Mouse (Mus musculus): ENCODE measurements around the gene Cep170b. TPM values are rescaled to one million over a fixed set of nuclear protein-coding genes. Genes with fewer than 3 reads are reported as not detected.

Cep170b gene
- polyA plus RNA-seq, 1 experiment from 2014 or later = 8.5 TPM

DNA sequence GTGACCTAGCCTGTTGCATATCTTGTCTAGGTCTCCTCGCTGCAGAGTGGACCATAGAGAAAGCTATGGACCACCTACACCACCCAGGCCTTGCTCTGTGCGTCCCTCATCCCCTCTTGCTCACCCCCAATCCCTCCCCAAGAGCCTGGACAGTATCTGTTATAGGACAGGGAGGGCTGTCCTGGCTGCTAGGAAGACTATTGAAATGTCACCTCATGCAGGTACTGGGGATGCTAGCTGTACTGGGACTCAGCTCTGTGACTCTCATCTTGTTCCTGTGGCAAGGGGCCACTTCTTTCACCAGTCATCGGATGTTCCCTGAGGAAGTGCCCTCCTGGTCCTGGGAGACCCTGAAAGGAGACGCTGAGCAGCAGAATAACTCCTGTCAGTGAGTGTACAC lies 42.9 kb downstream of the Cep170b start:
- ATAC-seq (ENCODE audit: low FRiP score) (no peak), DNase-seq (ENCODE audit: low spot score) (no peak)
- Histone ChIP-seq H3K4me2 (replicated peaks; ENCODE audit: low read depth, low read length) (no peak overlapping the region), H3K4me1 (replicated peaks; ENCODE audit: control insufficient read depth, insufficient read depth, low read length) (no peaks in the 10 kb centered on the region), H3K27me3 (ENCODE audit: control insufficient read depth, insufficient read depth, low read length) (no peaks in the 10 kb centered on the region), H3K4me3 (ENCODE audit: low read depth, low read length) (no peak overlapping the region), H3K9ac (ENCODE audit: low read depth, low read length) (no peak overlapping the region), H3K27ac (ENCODE audit: low read depth, low read length) (no peak overlapping the region), H3K36me3 (ENCODE audit: control insufficient read depth, insufficient read depth, low read length) (no peaks in the 10 kb centered on the region), H3K9me3 (ENCODE audit: control insufficient read depth, low read length) (no peaks in the 10 kb centered on the region)
- 77% methylated on average over 4 of the region's 4 CpGs for WGBS

DNA sequence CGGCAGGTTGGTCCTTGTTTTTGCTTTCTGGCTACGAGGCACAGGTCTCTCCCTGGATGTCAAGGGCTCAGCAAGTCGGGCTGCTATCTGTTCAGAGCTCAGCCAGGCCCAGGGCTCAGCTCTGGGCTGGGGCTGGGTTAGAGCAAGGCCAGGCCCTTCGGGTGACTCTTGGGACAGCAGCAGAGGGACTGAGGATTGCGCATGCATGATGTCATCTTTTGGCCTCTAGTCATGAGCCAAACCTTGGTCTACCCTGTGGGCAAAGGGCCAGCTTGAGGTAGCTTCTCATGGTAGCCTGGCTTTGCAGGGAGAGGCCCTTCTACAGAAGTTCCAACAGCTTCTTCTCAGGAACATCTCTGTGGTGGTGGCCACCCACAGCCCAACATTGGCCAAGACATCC lies 43.9 kb downstream of the Cep170b start:
- 87% methylated on average over 5 of the region's 5 CpGs for WGBS
- Histone ChIP-seq H3K27ac (ENCODE audit: low read depth, low read length) (no peak overlapping the region), H3K4me2 (replicated peaks; ENCODE audit: low read depth, low read length) (no peak overlapping the region), H3K27me3 (ENCODE audit: control insufficient read depth, insufficient read depth, low read length) (no peaks in the 10 kb centered on the region), H3K4me1 (replicated peaks; ENCODE audit: control insufficient read depth, insufficient read depth, low read length) (no peaks in the 10 kb centered on the region), H3K4me3 (ENCODE audit: low read depth, low read length) (no peak overlapping the region), H3K9ac (ENCODE audit: low read depth, low read length) (no peak overlapping the region), H3K9me3 (ENCODE audit: control insufficient read depth, low read length) (no peaks in the 10 kb centered on the region), H3K36me3 (ENCODE audit: control insufficient read depth, insufficient read depth, low read length) (no peaks in the 10 kb centered on the region)
- ATAC-seq (ENCODE audit: low FRiP score) (no peak), DNase-seq (ENCODE audit: low spot score) (no peak)

DNA sequence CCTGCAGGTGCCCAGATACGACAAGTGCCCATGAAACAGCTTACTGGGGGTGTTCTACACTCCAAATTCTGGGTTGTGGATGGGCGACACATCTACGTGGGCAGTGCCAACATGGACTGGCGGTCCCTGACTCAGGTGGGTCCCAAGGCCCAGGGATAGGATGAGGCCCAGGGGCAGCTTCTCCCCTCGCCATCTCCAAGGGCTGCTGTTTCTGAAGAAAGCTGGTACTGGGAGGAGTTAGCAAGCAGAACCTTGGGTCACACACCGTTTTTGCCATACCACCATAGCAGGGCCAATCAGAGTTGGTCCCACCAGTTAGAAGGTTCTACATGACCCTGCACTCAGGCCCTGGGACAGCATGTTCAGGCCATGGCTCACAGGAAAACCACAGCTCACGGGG lies 44.7 kb downstream of the Cep170b start:
- H3K4me1 ChIP-seq (replicated peaks; ENCODE audit: control insufficient read depth, insufficient read depth, low read length) = no peaks in the 10 kb centered on the region
- H3K27ac ChIP-seq (ENCODE audit: low read depth, low read length) = no peak overlapping the region
- H3K27me3 ChIP-seq (ENCODE audit: control insufficient read depth, insufficient read depth, low read length) = no peaks in the 10 kb centered on the region
- WGBS = 92% methylated on average over 7 of the region's 7 CpGs
- H3K36me3 ChIP-seq (ENCODE audit: control insufficient read depth, insufficient read depth, low read length) = no peaks in the 10 kb centered on the region
- H3K9me3 ChIP-seq (ENCODE audit: control insufficient read depth, low read length) = no peaks in the 10 kb centered on the region
- ATAC-seq (ENCODE audit: low FRiP score) (no peak), DNase-seq (ENCODE audit: low spot score) (no peak)
- H3K4me3 ChIP-seq (ENCODE audit: low read depth, low read length) = no peak overlapping the region
- no peak overlapping the region for H3K9ac ChIP-seq (ENCODE audit: low read depth, low read length)
- no peak overlapping the region for H3K4me2 ChIP-seq (replicated peaks; ENCODE audit: low read depth, low read length)

DNA sequence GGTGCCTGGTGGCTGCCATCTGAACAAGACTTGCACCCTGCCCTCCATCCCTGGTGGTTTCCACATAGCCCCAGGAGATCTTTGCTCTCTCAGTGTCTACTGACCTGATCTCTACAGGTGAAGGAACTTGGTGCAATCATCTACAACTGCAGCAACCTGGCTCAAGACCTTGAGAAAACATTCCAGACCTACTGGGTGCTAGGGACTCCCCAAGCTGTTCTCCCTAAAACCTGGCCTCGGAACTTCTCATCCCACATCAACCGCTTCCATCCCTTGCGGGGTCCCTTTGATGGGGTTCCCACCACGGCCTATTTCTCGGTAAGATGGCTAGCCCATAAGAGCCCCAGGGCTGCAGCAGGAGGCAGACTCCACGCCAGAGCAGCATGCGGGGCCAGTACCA lies 46.3 kb downstream of the Cep170b start:
- H3K27me3 ChIP-seq (ENCODE audit: control insufficient read depth, insufficient read depth, low read length) = no peaks in the 10 kb centered on the region
- H3K4me1 ChIP-seq (replicated peaks; ENCODE audit: control insufficient read depth, insufficient read depth, low read length) = no peaks in the 10 kb centered on the region
- ATAC-seq (ENCODE audit: low FRiP score) = no peak
- H3K36me3 ChIP-seq (ENCODE audit: control insufficient read depth, insufficient read depth, low read length) = no peaks in the 10 kb centered on the region
- H3K27ac ChIP-seq (ENCODE audit: low read depth, low read length) = no peak overlapping the region
- H3K9me3 ChIP-seq (ENCODE audit: control insufficient read depth, low read length) = no peaks in the 10 kb centered on the region
- no peak for DNase-seq (ENCODE audit: low spot score)
- no peak overlapping the region for H3K4me2 ChIP-seq (replicated peaks; ENCODE audit: low read depth, low read length)
- H3K9ac ChIP-seq (ENCODE audit: low read depth, low read length) = no peak overlapping the region
- H3K4me3 ChIP-seq (ENCODE audit: low read depth, low read length) = no peak overlapping the region
- 94% methylated on average over 7 of the region's 7 CpGs for WGBS

DNA sequence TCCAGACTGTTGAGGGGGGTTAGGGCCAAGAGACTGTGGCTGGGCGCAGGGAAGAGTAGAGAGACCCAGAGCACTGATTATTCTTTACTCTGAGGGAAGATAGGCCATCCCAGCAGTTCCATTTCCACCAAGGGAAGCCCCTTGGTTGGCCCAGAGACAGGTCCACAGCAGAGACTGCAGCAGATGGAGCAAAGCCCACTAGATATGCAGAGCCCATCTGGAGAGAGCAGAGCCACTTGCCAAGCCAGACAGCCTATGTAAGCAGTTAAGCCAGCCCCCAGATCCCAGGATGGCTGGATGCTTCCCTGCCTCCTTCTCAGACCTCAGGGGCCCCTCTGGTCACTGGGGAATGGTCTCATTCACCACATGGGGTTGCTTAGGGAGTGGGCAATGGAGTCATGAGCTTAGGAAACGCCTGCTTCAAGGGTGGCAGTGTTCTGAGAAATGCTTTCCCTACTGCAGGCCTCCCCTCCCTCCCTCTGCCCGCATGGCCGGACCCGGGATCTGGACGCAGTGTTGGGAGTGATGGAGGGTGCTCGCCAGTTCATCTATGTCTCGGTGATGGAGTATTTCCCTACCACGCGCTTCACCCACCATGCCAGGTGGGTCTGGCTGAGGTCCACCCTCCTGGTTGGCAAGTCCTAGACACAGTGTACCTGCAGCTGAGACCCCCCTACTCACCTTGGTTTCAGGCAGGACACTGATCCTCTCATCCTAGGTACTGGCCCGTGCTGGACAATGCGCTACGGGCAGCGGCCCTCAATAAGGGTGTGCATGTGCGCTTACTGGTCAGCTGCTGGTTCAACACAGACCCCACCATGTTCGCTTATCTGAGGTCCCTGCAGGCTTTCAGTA lies 47.0 kb downstream of the Cep170b start:
- H3K27ac ChIP-seq (ENCODE audit: low read depth, low read length) = no peak overlapping the region
- 92% methylated on average over 16 of the region's 16 CpGs for WGBS
- DNase-seq (ENCODE audit: low spot score) (no peak), ATAC-seq (ENCODE audit: low FRiP score) (no peak)
- no peaks in the 10 kb centered on the region for H3K36me3 ChIP-seq (ENCODE audit: control insufficient read depth, insufficient read depth, low read length)
- no peaks in the 10 kb centered on the region for H3K4me1 ChIP-seq (replicated peaks; ENCODE audit: control insufficient read depth, insufficient read depth, low read length)
- no peak overlapping the region for H3K4me3 ChIP-seq (ENCODE audit: low read depth, low read length)
- no peaks in the 10 kb centered on the region for H3K9me3 ChIP-seq (ENCODE audit: control insufficient read depth, low read length)
- no peak overlapping the region for H3K4me2 ChIP-seq (replicated peaks; ENCODE audit: low read depth, low read length)
- H3K27me3 ChIP-seq (ENCODE audit: control insufficient read depth, insufficient read depth, low read length) = no peaks in the 10 kb centered on the region
- H3K9ac ChIP-seq (ENCODE audit: low read depth, low read length) = no peak overlapping the region

DNA sequence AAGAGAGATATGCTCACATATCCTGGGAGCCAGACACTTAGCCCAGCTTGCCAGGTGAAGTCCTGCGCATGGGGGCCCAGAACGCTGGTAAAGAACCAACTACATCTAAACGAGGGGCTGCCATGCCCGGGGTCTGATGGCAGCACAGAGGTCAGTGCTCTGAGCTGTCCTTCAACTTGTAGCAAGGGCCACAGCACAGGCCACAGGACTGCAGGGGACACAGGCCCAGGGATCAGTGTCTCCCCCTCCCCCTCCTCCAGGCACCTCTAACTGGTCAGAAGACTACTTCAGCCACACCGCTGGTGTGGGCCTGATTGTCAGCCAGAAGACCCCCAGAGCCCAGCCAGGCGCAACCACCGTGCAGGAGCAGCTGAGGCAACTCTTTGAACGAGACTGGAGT lies 47.9 kb downstream of the Cep170b start:
- Histone ChIP-seq H3K36me3 (ENCODE audit: control insufficient read depth, insufficient read depth, low read length) (no peaks in the 10 kb centered on the region), H3K9ac (ENCODE audit: low read depth, low read length) (no peak overlapping the region), H3K27ac (ENCODE audit: low read depth, low read length) (no peak overlapping the region), H3K9me3 (ENCODE audit: control insufficient read depth, low read length) (no peaks in the 10 kb centered on the region), H3K4me3 (ENCODE audit: low read depth, low read length) (no peak overlapping the region), H3K4me2 (replicated peaks; ENCODE audit: low read depth, low read length) (no peak overlapping the region), H3K27me3 (ENCODE audit: control insufficient read depth, insufficient read depth, low read length) (no peaks in the 10 kb centered on the region), H3K4me1 (replicated peaks; ENCODE audit: control insufficient read depth, insufficient read depth, low read length) (no peaks in the 10 kb centered on the region)
- ATAC-seq (ENCODE audit: low FRiP score) (no peak), DNase-seq (ENCODE audit: low spot score) (no peak)
- 92% methylated on average over 8 of the region's 8 CpGs for WGBS

DNA sequence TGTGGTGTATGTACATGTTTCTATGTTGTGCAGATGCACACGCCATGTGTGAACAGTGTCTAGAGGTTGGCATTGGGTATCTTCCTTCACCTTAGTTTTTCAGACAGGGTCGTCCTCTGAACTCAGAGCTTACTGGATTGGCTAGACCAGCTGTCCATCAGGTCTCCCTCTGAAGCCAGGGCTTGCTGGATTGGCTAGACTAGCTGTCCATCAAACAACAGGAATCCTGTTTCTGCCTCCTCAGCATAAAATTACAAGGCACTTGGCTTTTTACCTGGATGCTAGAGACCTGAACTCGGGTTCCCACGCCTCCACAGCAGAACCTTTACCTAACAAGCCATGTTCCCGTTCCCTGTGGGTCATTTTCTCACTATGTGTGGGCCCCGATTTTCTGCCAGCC lies 48.8 kb downstream of the Cep170b start:
- H3K36me3 ChIP-seq (ENCODE audit: control insufficient read depth, insufficient read depth, low read length) = no peaks in the 10 kb centered on the region
- H3K27me3 ChIP-seq (ENCODE audit: control insufficient read depth, insufficient read depth, low read length) = no peaks in the 10 kb centered on the region
- no peak overlapping the region for H3K9ac ChIP-seq (ENCODE audit: low read depth, low read length)
- H3K4me2 ChIP-seq (replicated peaks; ENCODE audit: low read depth, low read length) = no peak overlapping the region
- no peak for ATAC-seq (ENCODE audit: low FRiP score)
- H3K9me3 ChIP-seq (ENCODE audit: control insufficient read depth, low read length) = no peaks in the 10 kb centered on the region
- no peak for DNase-seq (ENCODE audit: low spot score)
- no peaks in the 10 kb centered on the region for H3K4me1 ChIP-seq (replicated peaks; ENCODE audit: control insufficient read depth, insufficient read depth, low read length)
- no peak overlapping the region for H3K4me3 ChIP-seq (ENCODE audit: low read depth, low read length)
- no peak overlapping the region for H3K27ac ChIP-seq (ENCODE audit: low read depth, low read length)
- WGBS = 86% methylated on average over 6 of the region's 6 CpGs

DNA sequence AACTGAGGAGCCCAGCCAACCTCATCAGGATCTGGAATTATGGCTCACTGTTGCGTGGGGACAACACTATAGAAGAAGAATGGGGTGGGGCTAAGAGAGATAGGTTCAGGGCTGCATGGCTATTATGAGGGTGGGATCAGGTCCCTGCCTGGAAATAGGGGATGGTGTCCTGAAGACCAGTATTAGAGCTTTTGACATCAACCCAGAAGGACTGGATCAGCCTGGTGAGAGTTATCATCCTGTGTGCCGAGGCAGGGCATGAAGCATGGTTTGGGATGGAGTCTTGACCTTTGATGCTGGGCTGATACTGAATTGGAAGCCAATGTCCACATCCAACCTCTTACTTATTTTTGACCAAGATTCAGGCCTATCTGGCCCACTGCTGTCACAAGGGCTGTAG lies 49.5 kb downstream of the Cep170b start:
- H3K9ac ChIP-seq (ENCODE audit: low read depth, low read length) = no peak overlapping the region
- H3K36me3 ChIP-seq (ENCODE audit: control insufficient read depth, insufficient read depth, low read length) = no peaks in the 10 kb centered on the region
- ATAC-seq (ENCODE audit: low FRiP score) (no peak), DNase-seq (ENCODE audit: low spot score) (no peak)
- no peak overlapping the region for H3K27ac ChIP-seq (ENCODE audit: low read depth, low read length)
- WGBS = 75% methylated on average over 2 of the region's 2 CpGs
- no peak overlapping the region for H3K4me3 ChIP-seq (ENCODE audit: low read depth, low read length)
- no peak overlapping the region for H3K4me2 ChIP-seq (replicated peaks; ENCODE audit: low read depth, low read length)
- no peaks in the 10 kb centered on the region for H3K27me3 ChIP-seq (ENCODE audit: control insufficient read depth, insufficient read depth, low read length)
- no peaks in the 10 kb centered on the region for H3K4me1 ChIP-seq (replicated peaks; ENCODE audit: control insufficient read depth, insufficient read depth, low read length)
- H3K9me3 ChIP-seq (ENCODE audit: control insufficient read depth, low read length) = no peaks in the 10 kb centered on the region

DNA sequence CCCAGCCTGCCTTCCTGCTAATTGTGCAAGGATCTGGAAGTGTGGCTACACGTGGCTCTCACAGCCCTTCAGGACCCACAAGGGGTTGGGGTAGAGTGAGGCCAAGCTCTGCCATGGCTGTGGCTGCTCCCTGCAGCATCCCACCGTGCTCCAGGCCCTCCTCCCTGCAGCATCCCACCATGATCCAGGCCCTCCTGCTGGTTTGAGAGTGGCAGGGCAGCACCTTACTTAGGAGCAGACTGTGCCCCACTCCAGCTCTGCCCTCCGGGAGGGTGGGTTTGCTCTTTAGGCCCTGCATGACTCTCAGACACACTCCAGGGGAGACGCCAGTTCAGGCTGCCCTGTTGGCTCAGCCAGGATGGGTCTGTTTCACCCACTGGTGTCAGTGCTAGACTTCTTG lies 50.1 kb downstream of the Cep170b start:
- no peak for DNase-seq (ENCODE audit: low spot score)
- ATAC-seq (ENCODE audit: low FRiP score) = no peak

More for the DNA sequence above, 50.1 kb downstream of the Cep170b start:
- Histone ChIP-seq H3K27ac (ENCODE audit: low read depth, low read length) (no peak overlapping the region), H3K9ac (ENCODE audit: low read depth, low read length) (no peak overlapping the region), H3K4me3 (ENCODE audit: low read depth, low read length) (no peak overlapping the region), H3K4me1 (replicated peaks; ENCODE audit: control insufficient read depth, insufficient read depth, low read length) (no peaks in the 10 kb centered on the region), H3K9me3 (ENCODE audit: control insufficient read depth, low read length) (no peaks in the 10 kb centered on the region), H3K36me3 (ENCODE audit: control insufficient read depth, insufficient read depth, low read length) (no peaks in the 10 kb centered on the region), H3K4me2 (replicated peaks; ENCODE audit: low read depth, low read length) (no peak overlapping the region), H3K27me3 (ENCODE audit: control insufficient read depth, insufficient read depth, low read length) (no peaks in the 10 kb centered on the region)
- 84% methylated on average over 4 of the region's 4 CpGs for WGBS

Data from hindbrain, embryonic 11.5 days (tissue).